Mouse (Mus musculus) CH12.LX (cell line): ENCODE measurements around the gene Cldn11. TPM values are rescaled to one million over a fixed set of nuclear protein-coding genes. Genes with fewer than 3 reads are reported as not detected.

Source experiments
- DNase-seq: peaks from one replicate; pipeline ENCODE4 v3.0.0-alpha.2; 2013; ENCODE audit errors: extremely low read depth
- H3K27ac ChIP-seq: 2 replicates; pipeline ENCODE4 v1.5.1; 2012; ENCODE audit warnings: low read depth, mild to moderate bottlenecking, control low read depth, moderate library complexity; ENCODE audit not compliant: insufficient read depth
- H3K27me3 ChIP-seq: replicated peaks from 2 replicates; pipeline ENCODE3; 2012; ENCODE audit warnings: inconsistent platforms
- H3K36me3 ChIP-seq, 2 experiments: replicated peaks in 1 of 2; 2 replicates each; pipeline versions ENCODE3 to v1.6.1; 2012; ENCODE audit warnings: inconsistent platforms in 1 of 2, low read length in 1 of 2, mild to moderate bottlenecking in 1 of 2, mixed read lengths in 1 of 2, moderate library complexity in 1 of 2; ENCODE audit not compliant: control insufficient read depth in 1 of 2, insufficient read depth in 1 of 2
- H3K4me1 ChIP-seq, 2 experiments: 2 replicates each; pipeline ENCODE4 v1.6.1; 2012; ENCODE audit warnings: inconsistent platforms in 1 of 2, moderate library complexity in 1 of 2; ENCODE audit not compliant: insufficient read depth in 2 of 2, control insufficient read depth in 1 of 2
- H3K4me2 ChIP-seq: 2 replicates; pipeline ENCODE4 v1.6.1; 2012; ENCODE audit warnings: low read depth, mild to moderate bottlenecking, control low read depth; ENCODE audit not compliant: poor library complexity, insufficient read depth, severe bottlenecking
- H3K4me3 ChIP-seq, 3 experiments: fragments of 150-350 bp in 1 of 3; sonication (generic) in 1 of 3; replicated peaks in 1 of 3; 2 replicates each; pipeline versions ENCODE3 to v1.5.1; 2011 to 2012; ENCODE audit warnings: low read depth in 2 of 3, low read length in 2 of 3, mild to moderate bottlenecking in 2 of 3, moderate library complexity in 2 of 3, control low read depth in 1 of 3, improper control_type of control experiment in 1 of 3, inconsistent platforms in 1 of 3, mixed read lengths in 1 of 3; ENCODE audit not compliant: poor library complexity in 1 of 3
- H3K79me2 ChIP-seq: replicated peaks from 2 replicates; pipeline ENCODE4 v1.6.1; 2012; ENCODE audit warnings: mild to moderate bottlenecking, moderate library complexity; ENCODE audit not compliant: control insufficient read depth, poor library complexity, insufficient read depth, severe bottlenecking; ENCODE audit errors: extremely low read depth
- H3K9ac ChIP-seq: 2 replicates; pipeline ENCODE4 v1.6.1; 2012; ENCODE audit warnings: low read depth, mild to moderate bottlenecking, control low read depth, moderate library complexity; ENCODE audit not compliant: insufficient read depth
- H3K9me3 ChIP-seq: replicated peaks from 2 replicates; pipeline ENCODE3; 2012; ENCODE audit warnings: low read length, inconsistent platforms, mixed read lengths
- CHD1 ChIP-seq: IDR thresholded peaks from 2 replicates; pipeline ENCODE4 v1.6.1; 2012; ENCODE audit warnings: low read depth, low read length, improper control_type of control experiment, inconsistent platforms
- CTCF ChIP-seq, 2 experiments: IDR thresholded peaks in 1 of 2; conservative IDR thresholded peaks in 1 of 2; 2 replicates each; pipeline ENCODE4 v1.5.1; 2011 to 2012; ENCODE audit warnings: low read depth in 2 of 2, low read length in 2 of 2, improper control_type of control experiment in 1 of 2, inconsistent platforms in 1 of 2, mild to moderate bottlenecking in 1 of 2, moderate library complexity in 1 of 2
- E2F4 ChIP-seq: IDR thresholded peaks from 2 replicates; pipeline ENCODE4 v1.6.1; 2011; ENCODE audit warnings: low read depth, low read length, improper control_type of control experiment; ENCODE audit not compliant: insufficient replicate concordance
- ELF1 ChIP-seq: IDR thresholded peaks from 2 replicates; pipeline ENCODE4 v1.6.1; 2014; ENCODE audit warnings: low read depth, mild to moderate bottlenecking, inconsistent platforms, low read length, improper control_type of control experiment
- HCFC1 ChIP-seq: IDR thresholded peaks from 2 replicates; pipeline ENCODE4 v1.6.1; 2012; ENCODE audit warnings: low read depth, mild to moderate bottlenecking, inconsistent platforms, low read length, improper control_type of control experiment
- JUND ChIP-seq: conservative IDR thresholded peaks from 2 replicates; pipeline ENCODE4 v1.6.1; 2011; ENCODE audit warnings: low read depth, low read length, improper control_type of control experiment
- MAFK ChIP-seq: IDR thresholded peaks from 2 replicates; pipeline ENCODE4 v1.6.1; 2011; ENCODE audit warnings: low read length, improper control_type of control experiment; ENCODE audit not compliant: insufficient replicate concordance
- MAX ChIP-seq: IDR thresholded peaks from 2 replicates; pipeline ENCODE4 v1.6.1; 2011; ENCODE audit warnings: low read length, improper control_type of control experiment
- MXI1 ChIP-seq: IDR thresholded peaks from 2 replicates; pipeline ENCODE4 v1.6.1; 2011; ENCODE audit warnings: mild to moderate bottlenecking, low read depth, low read length, improper control_type of control experiment
- NRF1 ChIP-seq: IDR thresholded peaks from 2 replicates; pipeline ENCODE4 v1.6.1; 2014; ENCODE audit warnings: low read depth, mild to moderate bottlenecking, inconsistent platforms, low read length, improper control_type of control experiment, moderate library complexity
- PAX5 ChIP-seq: IDR thresholded peaks from 2 replicates; pipeline ENCODE4 v1.6.1; 2012; ENCODE audit warnings: low read length, inconsistent platforms, mixed read lengths
- POLR2AphosphoS2 ChIP-seq: IDR thresholded peaks from 2 replicates; pipeline ENCODE4 v1.6.1; 2011; ENCODE audit warnings: low read depth, low read length, improper control_type of control experiment
- RAD21 ChIP-seq: IDR thresholded peaks from 2 replicates; pipeline ENCODE4 v1.6.1; 2011; ENCODE audit warnings: low read depth, mild to moderate bottlenecking, low read length, improper control_type of control experiment, moderate library complexity
- SIN3A ChIP-seq: IDR thresholded peaks from 2 replicates; pipeline ENCODE4 v1.6.1; 2012; ENCODE audit warnings: low read length, improper control_type of control experiment, inconsistent platforms
- SMC3 ChIP-seq: IDR thresholded peaks from 2 replicates; pipeline ENCODE4 v1.6.1; 2011; ENCODE audit warnings: low read depth, low read length, improper control_type of control experiment
- TBP ChIP-seq: conservative IDR thresholded peaks from 2 replicates; pipeline ENCODE4 v1.6.1; 2011; ENCODE audit warnings: low read depth, low read length, improper control_type of control experiment
- UBTF ChIP-seq: IDR thresholded peaks from 2 replicates; pipeline ENCODE4 v1.6.1; 2012; ENCODE audit warnings: low read depth, mild to moderate bottlenecking, inconsistent platforms, low read length, improper control_type of control experiment, moderate library complexity
- ZC3H11A ChIP-seq: IDR thresholded peaks from 2 replicates; pipeline ENCODE4 v1.6.1; 2012; ENCODE audit warnings: low read depth, mild to moderate bottlenecking, inconsistent platforms, low read length, improper control_type of control experiment
- ZNF384 ChIP-seq: IDR thresholded peaks from 2 replicates; pipeline ENCODE4 v1.6.1; 2012; ENCODE audit warnings: low read depth, low read length, improper control_type of control experiment, inconsistent platforms
- dilution Hi-C: fragments of 300-500 bp; cut with MboI; formaldehyde crosslinking; loops from 2 replicates; pipeline ENCODE4 v1.14.3; 2020; ENCODE audit warnings: low sequenced_read_pairs; ENCODE audit not compliant: extremely low pct_unique_long_range_greater_than_20kb, extremely low pct_ligation_motif_present
- in situ Hi-C: fragments of 300-500 bp; cut with MboI; formaldehyde crosslinking; loops from 3 replicates; pipeline ENCODE4 v1.14.3; 2019; ENCODE audit warnings: low sequenced_read_pairs, low pct_ligation_motif_present, low pct_unique_long_range_greater_than_20kb, mixed read lengths
- polyA plus RNA-seq: library from polyadenylated mRNA; unstranded; fragments of >175 nt; gene quantifications from 2 replicates; pipeline ENCODE4 v1.2.1, GENCODE M21; 2012; ENCODE audit warnings: low read depth; ENCODE audit not compliant: insufficient read length
- total RNA-seq, 2 experiments: library from RNA; depleted of rRNA; stranded (reverse); fragments of 300-350 nt in 1 of 2; fragments of >200 nt in 1 of 2; gene quantifications; 2 replicates each; pipeline ENCODE4 v1.2.3; 2012 to 2014

Cldn11 gene
- total and polyA plus RNA-seq, 3 experiments = not detected

- TF ChIP-seq POLR2AphosphoS2 (no peak), SMC3 (no peak), MAX (no peak), E2F4 (no peak), ZNF384 (no peak), CTCF (conservative IDR thresholded peaks at IDR 0.05 in 1 of 2, IDR thresholded peaks at IDR 0.05 in 1 of 2; ENCODE audit: low read depth in 2 of 2, low read length in 2 of 2) (no peak), HCFC1 (no peak), MAFK (no peak), MXI1 (no peak), PAX5 (no peak), ZC3H11A (no peak), TBP (no peak), ELF1 (no peak), CHD1 (no peak), SIN3A (no peak), NRF1 (no peak), JUND (no peak), RAD21 (no peak), UBTF (no peak)
- TF ChIP-seq, all 38 proteins: peak for 0
- Histone ChIP-seq H3K9me3 (no peaks in the 10 kb centered on the region), H3K36me3 (peaks cover 25 to 47% of the 10 kb centered on the region in 2 experiments), H3K27ac (no peak overlapping the region), H3K4me3 (no peak overlapping the region), H3K4me1 (no peaks in the 10 kb centered on the region), H3K79me2 (no peaks in the 10 kb centered on the region), H3K27me3 (no peaks in the 10 kb centered on the region), H3K9ac (no peak overlapping the region), H3K4me2 (no peak overlapping the region)
- dilution Hi-C loops = no loop called here
- in situ Hi-C loops = no loop called here
- no peak for DNase-seq
Measured at GRCm38 (mm10) chr3:31123098-31123497, 26.6 kb upstream of the Cldn11 start.

DNA sequence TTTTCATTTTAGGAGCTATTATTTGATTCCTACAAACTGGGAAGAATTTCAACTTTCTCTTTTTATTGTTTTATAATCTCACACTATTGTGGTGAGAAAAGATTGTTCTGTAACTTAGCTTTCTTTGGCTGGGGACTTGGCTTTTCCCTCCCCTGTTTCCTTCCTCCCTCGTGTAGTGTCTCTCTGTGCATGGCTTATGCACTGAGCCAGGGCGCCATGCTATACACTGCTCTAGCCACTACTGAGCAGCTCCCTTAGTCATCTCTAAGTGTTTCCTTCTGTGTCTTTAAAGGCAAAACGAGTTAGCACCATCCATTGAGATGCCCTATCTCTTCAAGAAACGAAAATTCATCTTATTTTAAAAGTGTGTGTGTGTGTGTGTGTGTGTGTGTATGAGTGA is 23.4 kb upstream of the Cldn11 start:
- H3K4me3 ChIP-seq = no peak overlapping the region
- no peaks in the 10 kb centered on the region for H3K27me3 ChIP-seq
- dilution Hi-C loops (no loop called here), in situ Hi-C loops (loop anchor here (25.0 kb wide), 1 partner anchor 264 kb away; the partner anchor contains the start of gene Gpr160)
- DNase-seq = no peak
- H3K9me3 ChIP-seq = no peaks in the 10 kb centered on the region
- H3K79me2 ChIP-seq = no peaks in the 10 kb centered on the region
- no peak overlapping the region for H3K9ac ChIP-seq
- H3K36me3 ChIP-seq = peaks cover 7 to 18% of the 10 kb centered on the region in 2 experiments
- H3K4me2 ChIP-seq = no peak overlapping the region
- no peak for TF ChIP-seq TBP
- no peak overlapping the region for H3K27ac ChIP-seq
- no peaks in the 10 kb centered on the region for H3K4me1 ChIP-seq
